Mouse (Mus musculus): ENCODE measurements around the gene Abca6. TPM values are rescaled to one million over a fixed set of nuclear protein-coding genes. Genes with fewer than 3 reads are reported as not detected.

The Abca6 gene
- polyA plus RNA-seq, 1 experiment from 2014 or later = 1.2 TPM

- Histone ChIP-seq H3K27ac (replicated peaks) (no peak overlapping the region), H3K36me3 (no peaks in the 10 kb centered on the region), H3K4me3 (replicated peaks) (no peak overlapping the region), H3K4me1 (no peaks in the 10 kb centered on the region), H3K27me3 (no peaks in the 10 kb centered on the region), H3K9me3 (replicated peaks) (no peaks in the 10 kb centered on the region), H3K4me2 (replicated peaks) (no peak overlapping the region), H3K9ac (no peak overlapping the region)
- no peak for ATAC-seq (ENCODE audit: insufficient number of reproducible peaks, low FRiP score, low TSS enrichment, low read depth)
- WGBS = 83% methylated on average over 8 of the region's 8 CpGs
Observed at GRCm38 (mm10) chr11:110196561-110197306, 54.8 kb downstream of the Abca6 start.

- H3K36me3 ChIP-seq = no peaks in the 10 kb centered on the region
- H3K9ac ChIP-seq = no peak overlapping the region
- ATAC-seq (ENCODE audit: insufficient number of reproducible peaks, low FRiP score, low TSS enrichment, low read depth) = no peak
- H3K4me2 ChIP-seq (replicated peaks) = no peak overlapping the region
- no peaks in the 10 kb centered on the region for H3K4me1 ChIP-seq
- WGBS = 86% methylated on average over 4 of the region's 4 CpGs
- no peak overlapping the region for H3K27ac ChIP-seq (replicated peaks)
- H3K4me3 ChIP-seq (replicated peaks) = no peak overlapping the region
- H3K27me3 ChIP-seq = no peaks in the 10 kb centered on the region
- H3K9me3 ChIP-seq (replicated peaks) = no peaks in the 10 kb centered on the region
Observed at GRCm38 (mm10) chr11:110195310-110195709, 56.3 kb downstream of the Abca6 start.

- H3K27me3 ChIP-seq = no peaks in the 10 kb centered on the region
- no peaks in the 10 kb centered on the region for H3K36me3 ChIP-seq
- H3K9ac ChIP-seq = no peak overlapping the region
- H3K4me2 ChIP-seq (replicated peaks) = no peak overlapping the region
- no peak overlapping the region for H3K27ac ChIP-seq (replicated peaks)
- ATAC-seq (ENCODE audit: insufficient number of reproducible peaks, low FRiP score, low TSS enrichment, low read depth) = no peak
- H3K9me3 ChIP-seq (replicated peaks) = no peaks in the 10 kb centered on the region
- WGBS = 96% methylated on average over 3 of the region's 3 CpGs
- no peak overlapping the region for H3K4me3 ChIP-seq (replicated peaks)
- H3K4me1 ChIP-seq = peaks cover 11% of the 10 kb centered on the region; the same call in 1 of the 2 replicates
Observed at GRCm38 (mm10) chr11:110171212-110171611, 80.4 kb downstream of the Abca6 start.

- H3K9ac ChIP-seq = peak within 1 kb of the TSS; percentile 9; the same call in 1 of the 2 replicates
- no peak; the same call in 1 of the 2 replicates for ATAC-seq (ENCODE audit: insufficient number of reproducible peaks, low FRiP score, low TSS enrichment, low read depth)
- peak within 1 kb of the TSS; percentile 89 for H3K27ac ChIP-seq (replicated peaks)
- H3K4me3 ChIP-seq (replicated peaks) = peak within 1 kb of the TSS; percentile 35
- 21% methylated on average over 12 of the region's 12 CpGs for WGBS
- H3K9me3 ChIP-seq (replicated peaks) = no peaks in the 10 kb centered on the region
- peaks cover 11% of the 10 kb centered on the region; the same call in 1 of the 2 replicates for H3K4me1 ChIP-seq
- H3K4me2 ChIP-seq (replicated peaks) = peak within 1 kb of the TSS; percentile 38
- H3K27me3 ChIP-seq = no peaks in the 10 kb centered on the region
- no peaks in the 10 kb centered on the region for H3K36me3 ChIP-seq
Observed at GRCm38 (mm10) chr11:110167459-110168251, 83.9 kb downstream of the Abca6 start, which contains the start of gene Abca9. Abca9 (minus strand) TSS chr11:110168196.

- H3K36me3 ChIP-seq = no peaks in the 10 kb centered on the region
- no peak for ATAC-seq (ENCODE audit: insufficient number of reproducible peaks, low FRiP score, low TSS enrichment, low read depth)
- 30% methylated on average over 3 of the region's 3 CpGs for WGBS
- H3K4me2 ChIP-seq (replicated peaks) = peak overlapping the region; percentile 19
- no peaks in the 10 kb centered on the region for H3K9me3 ChIP-seq (replicated peaks)
- H3K4me1 ChIP-seq = peaks cover 11% of the 10 kb centered on the region; the same call in 1 of the 2 replicates
- no peak overlapping the region for H3K27ac ChIP-seq (replicated peaks)
- no peak overlapping the region for H3K9ac ChIP-seq
- H3K27me3 ChIP-seq = no peaks in the 10 kb centered on the region
- H3K4me3 ChIP-seq (replicated peaks) = no peak overlapping the region
Observed at GRCm38 (mm10) chr11:110165822-110166221, 85.8 kb downstream of the Abca6 start.

- H3K9me3 ChIP-seq (replicated peaks) = no peaks in the 10 kb centered on the region
- no peaks in the 10 kb centered on the region for H3K36me3 ChIP-seq
- H3K9ac ChIP-seq = no peak overlapping the region
- no peaks in the 10 kb centered on the region for H3K27me3 ChIP-seq
- H3K4me3 ChIP-seq (replicated peaks) = no peak overlapping the region
- no peak for ATAC-seq (ENCODE audit: insufficient number of reproducible peaks, low FRiP score, low TSS enrichment, low read depth)
- 0 out of 2 replicates have a peak overlapping the region, but pooled peaks have one; percentile 19 for H3K4me2 ChIP-seq (replicated peaks)
- H3K4me1 ChIP-seq = peaks cover 11% of the 10 kb centered on the region; the same call in 1 of the 2 replicates
- H3K27ac ChIP-seq (replicated peaks) = no peak overlapping the region
Observed at GRCm38 (mm10) chr11:110165409-110165808, 86.2 kb downstream of the Abca6 start.

GRCm38 (mm10) chr11:110157059-110157458, 94.5 kb downstream of the Abca6 start:
- Histone ChIP-seq H3K9me3 (replicated peaks) (no peaks in the 10 kb centered on the region), H3K27me3 (no peaks in the 10 kb centered on the region), H3K4me3 (replicated peaks) (no peak overlapping the region), H3K9ac (no peak overlapping the region), H3K4me1 (no peaks in the 10 kb centered on the region), H3K27ac (replicated peaks) (no peak overlapping the region), H3K4me2 (replicated peaks) (no peak overlapping the region), H3K36me3 (no peaks in the 10 kb centered on the region)
- no peak for ATAC-seq (ENCODE audit: insufficient number of reproducible peaks, low FRiP score, low TSS enrichment, low read depth)
- WGBS = 57% methylated on average over 6 of the region's 6 CpGs

- Histone ChIP-seq H3K9me3 (replicated peaks) (no peaks in the 10 kb centered on the region), H3K9ac (no peak overlapping the region), H3K4me2 (replicated peaks) (no peak overlapping the region), H3K36me3 (no peaks in the 10 kb centered on the region), H3K4me1 (no peaks in the 10 kb centered on the region), H3K4me3 (replicated peaks) (no peak overlapping the region), H3K27me3 (no peaks in the 10 kb centered on the region), H3K27ac (replicated peaks) (no peak overlapping the region)
- no peak for ATAC-seq (ENCODE audit: insufficient number of reproducible peaks, low FRiP score, low TSS enrichment, low read depth)
- WGBS = 91% methylated on average over 11 of the region's 11 CpGs
Observed at GRCm38 (mm10) chr11:110155985-110156384, 95.6 kb downstream of the Abca6 start.

GRCm38 (mm10) chr11:110147640-110148039, 103.9 kb downstream of the Abca6 start:
- WGBS = 98% methylated on average over 5 of the region's 5 CpGs
- Histone ChIP-seq H3K27ac (replicated peaks) (no peak overlapping the region), H3K4me3 (replicated peaks) (no peak overlapping the region), H3K4me2 (replicated peaks) (no peak overlapping the region), H3K4me1 (no peaks in the 10 kb centered on the region), H3K27me3 (no peaks in the 10 kb centered on the region), H3K9ac (no peak overlapping the region), H3K36me3 (peaks cover 4% of the 10 kb centered on the region; the same call in 1 of the 2 replicates), H3K9me3 (replicated peaks) (no peaks in the 10 kb centered on the region)
- no peak for ATAC-seq (ENCODE audit: insufficient number of reproducible peaks, low FRiP score, low TSS enrichment, low read depth)

- H3K27ac ChIP-seq (replicated peaks) = no peak overlapping the region
- H3K4me1 ChIP-seq = no peaks in the 10 kb centered on the region
- no peaks in the 10 kb centered on the region for H3K9me3 ChIP-seq (replicated peaks)
- H3K9ac ChIP-seq = no peak overlapping the region
- peaks cover 4% of the 10 kb centered on the region; the same call in 1 of the 2 replicates for H3K36me3 ChIP-seq
- no peak overlapping the region for H3K4me3 ChIP-seq (replicated peaks)
- H3K27me3 ChIP-seq = no peaks in the 10 kb centered on the region
- WGBS = 87% methylated on average over 11 of the region's 11 CpGs
- no peak for ATAC-seq (ENCODE audit: insufficient number of reproducible peaks, low FRiP score, low TSS enrichment, low read depth)
- no peak overlapping the region for H3K4me2 ChIP-seq (replicated peaks)
Observed at GRCm38 (mm10) chr11:110145421-110145820, 106.2 kb downstream of the Abca6 start.

GRCm38 (mm10) chr11:110130760-110131159, 120.8 kb downstream of the Abca6 start:
- ATAC-seq (ENCODE audit: insufficient number of reproducible peaks, low FRiP score, low TSS enrichment, low read depth) = no peak
- WGBS = 63% methylated on average over 5 of the region's 5 CpGs
- Histone ChIP-seq H3K36me3 (no peaks in the 10 kb centered on the region), H3K4me2 (replicated peaks) (no peak overlapping the region), H3K4me3 (replicated peaks) (no peak overlapping the region), H3K4me1 (no peaks in the 10 kb centered on the region), H3K27me3 (no peaks in the 10 kb centered on the region), H3K27ac (replicated peaks) (no peak overlapping the region), H3K9ac (no peak overlapping the region), H3K9me3 (replicated peaks) (no peaks in the 10 kb centered on the region)

Measured in embryonic facial prominence, embryonic 15.5 days (tissue).